Comparison of ENCODE assay signal across 7 mouse cellular contexts in genomic region chr6:99094339-99094989, GRCm38 (mm10).
A peak's percentile ranks its signal among the peaks of the same experiment; 100 is the strongest.
DNase-seq lines count a peak whose midpoint lies in the region; ATAC-seq and TF ChIP-seq lines count a peak whose summit lies in the region.

No protein-coding gene starts in this region.

- H3K4me3 ChIP-seq in testis, adult 2 months (ENCODE audit: control insufficient read depth, low read depth, low read length), result no peak overlapping the region
- H3K4me3 ChIP-seq in embryonic facial prominence, embryonic 13.5 days, result 0 out of 2 replicates have a peak overlapping the region, but pooled peaks have one; percentile 10
- no peak overlapping the region for H3K4me3 ChIP-seq in hindbrain, embryonic 14.5 days (replicated peaks; ENCODE audit: low read length)

- H3K36me3 ChIP-seq in testis, adult 2 months (ENCODE audit: control insufficient read depth, insufficient read depth, low read length), result no peaks in the 10 kb centered on the region
- H3K36me3 ChIP-seq in embryonic facial prominence, embryonic 13.5 days, result no peaks in the 10 kb centered on the region
- no peaks in the 10 kb centered on the region for H3K36me3 ChIP-seq in hindbrain, embryonic 14.5 days (replicated peaks; ENCODE audit: control insufficient read depth, insufficient read depth)

- ATAC-seq in embryonic facial prominence, embryonic 13.5 days (ENCODE audit: insufficient number of reproducible peaks, insufficient read depth, low FRiP score, low TSS enrichment, low read depth), result no peak
- no peak for ATAC-seq in hindbrain, embryonic 14.5 days (ENCODE audit: low FRiP score)
- ATAC-seq in activated CD4-positive, CD25-positive, alpha-beta regulatory T cell, adult 4 months, result no peak

- DNase-seq in testis, postnatal 10 days (ENCODE audit: low spot score), result no peak
- DNase-seq in hindbrain, embryonic 14.5 days (ENCODE audit: low spot score), result no peak
- peak; percentile 30 to 46 for DNase-seq in lung, adult 18-20 months
- no peak for DNase-seq in gastrocnemius, postnatal 36 days

- intact Hi-C loops in gastrocnemius, postnatal 36 days (cut with DNase I), result no loop called here

- peak overlapping the region; percentile 63 for H3K4me2 ChIP-seq in embryonic facial prominence, embryonic 13.5 days
- 0 out of 2 replicates have a peak overlapping the region, but pooled peaks have one; percentile 38 for H3K4me2 ChIP-seq in hindbrain, embryonic 14.5 days (replicated peaks)

- peak overlapping the region; percentile 49; the same call in 1 of the 2 replicates for H3K27ac ChIP-seq in testis, adult 2 months (ENCODE audit: control insufficient read depth, insufficient read depth, low read depth, low read length)
- H3K27ac ChIP-seq in embryonic facial prominence, embryonic 13.5 days, result no peak overlapping the region
- H3K27ac ChIP-seq in hindbrain, embryonic 14.5 days, result no peak overlapping the region

- no peaks in the 10 kb centered on the region for H3K4me1 ChIP-seq in testis, adult 2 months (ENCODE audit: control insufficient read depth, insufficient read depth, low read length)
- H3K4me1 ChIP-seq in embryonic facial prominence, embryonic 13.5 days, result peaks cover 32% of the 10 kb centered on the region
- H3K4me1 ChIP-seq in hindbrain, embryonic 14.5 days (replicated peaks; ENCODE audit: control insufficient read depth, insufficient read depth, low read length), result peaks cover 27% of the 10 kb centered on the region

- no peak for TF ChIP-seq CTCF in testis, adult 2 months (IDR thresholded peaks at IDR 0.05; ENCODE audit: control insufficient read depth, insufficient read depth, insufficient replicate concordance, low read depth, low read length)

- no peak overlapping the region for H3K9ac ChIP-seq in embryonic facial prominence, embryonic 13.5 days
- H3K9ac ChIP-seq in hindbrain, embryonic 14.5 days, result no peak overlapping the region

- no peaks in the 10 kb centered on the region for H3K9me3 ChIP-seq in embryonic facial prominence, embryonic 13.5 days
- no peaks in the 10 kb centered on the region for H3K9me3 ChIP-seq in hindbrain, embryonic 14.5 days (ENCODE audit: control insufficient read depth, low read length)

- TF ChIP-seq POLR2A in testis, adult 2 months (IDR thresholded peaks at IDR 0.05; ENCODE audit: control insufficient read depth, low read depth, low read length), result no peak

- H3K27me3 ChIP-seq in testis, adult 2 months (ENCODE audit: control insufficient read depth, insufficient read depth, low read length), result no peaks in the 10 kb centered on the region
- peaks cover 10% of the 10 kb centered on the region for H3K27me3 ChIP-seq in embryonic facial prominence, embryonic 13.5 days
- H3K27me3 ChIP-seq in hindbrain, embryonic 14.5 days (ENCODE audit: control insufficient read depth, insufficient read depth, low read length), result peaks cover 9% of the 10 kb centered on the region

- 21% methylated on average over 10 of the region's 10 CpGs for WGBS in embryonic facial prominence, embryonic 13.5 days
- WGBS in hindbrain, embryonic 14.5 days, result 28% methylated on average over 10 of the region's 10 CpGs

Comparison
In these comparisons a context has a peak if more than half of its experiments do, and no peak if none do; other contexts are left out.
1. DNase-seq: peak in lung, adult 18-20 months (2 of 2); none in testis, postnatal 10 days (single experiment), hindbrain, embryonic 14.5 days (single experiment) and gastrocnemius, postnatal 36 days (0 of 2).